ENCODE assay signal across 8 mouse cellular contexts in the genomic region with DNA sequence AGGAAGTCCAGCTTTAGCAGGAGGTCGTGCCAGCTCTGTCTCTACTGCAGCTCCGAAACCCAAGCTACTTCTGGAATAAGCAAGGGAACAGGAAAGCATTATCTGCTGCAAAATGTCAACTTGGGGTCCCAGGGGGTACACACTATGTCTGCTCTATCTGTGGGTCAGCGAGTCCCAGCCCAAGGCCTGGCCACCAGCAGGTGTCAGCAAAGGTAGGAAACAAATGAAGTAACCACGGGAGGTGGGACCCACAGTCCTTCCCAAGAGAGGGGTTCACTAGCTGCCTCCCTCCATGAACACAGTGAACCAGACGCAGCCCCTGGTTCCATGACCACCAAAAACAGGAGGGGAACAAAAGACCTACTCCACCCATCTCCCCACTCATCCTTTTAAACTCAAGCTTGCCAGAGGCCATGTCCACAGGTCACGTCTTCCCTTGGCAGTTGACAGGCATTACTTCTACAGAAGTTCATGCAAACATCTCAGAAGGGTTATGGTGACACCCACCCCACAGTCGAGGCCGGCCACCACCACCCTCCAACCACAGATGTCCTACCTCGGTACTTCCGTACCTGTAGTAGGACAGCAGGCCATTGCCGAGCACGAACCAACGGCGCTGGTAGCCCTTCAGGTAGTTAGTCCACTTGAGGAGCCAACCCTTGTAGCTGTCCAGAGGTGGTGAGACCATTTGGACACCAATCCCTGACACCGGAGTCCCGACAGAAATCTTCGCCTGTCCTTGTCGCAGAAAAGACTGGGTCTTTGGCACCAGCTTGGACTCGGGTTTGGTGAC. TPM values are rescaled to one million over a fixed set of nuclear protein-coding genes. Genes with fewer than 3 reads are reported as not detected.
DNase-seq lines count a peak whose midpoint lies in the region; ATAC-seq and TF ChIP-seq lines count a peak whose summit lies in the region.

No protein-coding gene starts in this region.

- H3K9ac ChIP-seq in limb, embryonic 15.5 days = no peak overlapping the region

- peak overlapping the region; percentile 91 for H3K4me2 ChIP-seq in limb, embryonic 15.5 days

- H3K27me3 ChIP-seq in testis, adult 2 months (ENCODE audit: control insufficient read depth, insufficient read depth, low read length) = no peaks in the 10 kb centered on the region
- H3K27me3 ChIP-seq in limb, embryonic 15.5 days = peaks cover 19% of the 10 kb centered on the region

- TF ChIP-seq CTCF in gastrocnemius, adult 2 months (IDR thresholded peaks at IDR 0.05) = no peak
- TF ChIP-seq CTCF in testis, adult 2 months (IDR thresholded peaks at IDR 0.05; ENCODE audit: control insufficient read depth, insufficient read depth, insufficient replicate concordance, low read depth, low read length) = no peak

- DNase-seq in gastrocnemius, adult 2 months = peak; percentile 21
- no peak for DNase-seq in gastrocnemius, postnatal 14 days
- no peak for DNase-seq in testis, postnatal 10 days (ENCODE audit: low spot score)
- peak; percentile 21 for DNase-seq in testis, postnatal 14 days (ENCODE audit: low spot score)
- DNase-seq in adrenal gland, postnatal 14 days = no peak
- DNase-seq in adrenal gland, postnatal 25 days = no peak

- peaks cover 17% of the 10 kb centered on the region for H3K4me1 ChIP-seq in testis, adult 2 months (ENCODE audit: control insufficient read depth, insufficient read depth, low read length)
- peaks cover 11% of the 10 kb centered on the region for H3K4me1 ChIP-seq in limb, embryonic 15.5 days

- intact Hi-C loops in gastrocnemius, adult 2 months (cut with DNase I) = no loop called here
- intact Hi-C loops in gastrocnemius, postnatal 14 days (cut with DNase I; ENCODE audit: low total_unique reads) = no loop called here

- H3K4me3 ChIP-seq in gastrocnemius, adult 2 months = peak overlapping the region; percentile 79
- H3K4me3 ChIP-seq in testis, adult 2 months (ENCODE audit: control insufficient read depth, low read depth, low read length) = peak overlapping the region; percentile 95
- H3K4me3 ChIP-seq in limb, embryonic 15.5 days = peak overlapping the region; percentile 54; the same call in 1 of the 2 replicates

- H3K36me3 ChIP-seq in testis, adult 2 months (ENCODE audit: control insufficient read depth, insufficient read depth, low read length) = no peaks in the 10 kb centered on the region
- H3K36me3 ChIP-seq in limb, embryonic 15.5 days = no peaks in the 10 kb centered on the region

- peak overlapping the region; percentile 86 for H3K27ac ChIP-seq in gastrocnemius, adult 2 months
- H3K27ac ChIP-seq in testis, adult 2 months (ENCODE audit: control insufficient read depth, insufficient read depth, low read depth, low read length) = no peak overlapping the region
- no peak overlapping the region for H3K27ac ChIP-seq in limb, embryonic 15.5 days

- no peaks in the 10 kb centered on the region for H3K9me3 ChIP-seq in limb, embryonic 15.5 days

- TF ChIP-seq POLR2A in testis, adult 2 months (IDR thresholded peaks at IDR 0.05; ENCODE audit: control insufficient read depth, low read depth, low read length) = no peak

- ATAC-seq in limb, embryonic 15.5 days (ENCODE audit: insufficient number of reproducible peaks, low FRiP score, low TSS enrichment, low read depth) = no peak

- 72% methylated on average over 19 of the region's 19 CpGs for WGBS in limb, embryonic 15.5 days

RNA-seq across cellular contexts. Expression of a gene that starts 0.8 kb away (rescaled TPM):
- total RNA-seq in gastrocnemius, adult 2 months (2021) = 1 to 10 TPM in 1 of 2 experiments, under 1 TPM in 1; 0.71 to 1.3 TPM
- total RNA-seq in gastrocnemius, postnatal 14 days (2021) = under 1 TPM; 0.45 to 0.47 TPM
- 710 and 768 TPM in 2 replicates for polyA plus RNA-seq in testis, adult 2 months (2012; rRNA removed)
- polyA plus RNA-seq in limb, embryonic 15.5 days (2015; fragmentation: Nextera tagmentation; extraction: Ambion mirVana) = 0.77 and 0.78 TPM in 2 replicates
- total RNA-seq in adrenal gland, postnatal 14 days (2021) = 1.9 and 2.1 TPM in 2 replicates
- total RNA-seq in adrenal gland, postnatal 25 days (2021) = 1.1 and 2.6 TPM in 2 replicates

RNA-seq across cellular contexts. Expression of a gene that starts 32.0 kb away (rescaled TPM):
- total RNA-seq in gastrocnemius, adult 2 months (2021) = under 1 TPM; 0.10 to 0.31 TPM
- total RNA-seq in gastrocnemius, postnatal 14 days (2021) = under 1 TPM; 0.10 to 0.11 TPM
- polyA plus RNA-seq in testis, adult 2 months (2012; rRNA removed) = 48.4 and 56.7 TPM in 2 replicates
- 0.09 and 0.23 TPM in 2 replicates for polyA plus RNA-seq in limb, embryonic 15.5 days (2015; fragmentation: Nextera tagmentation; extraction: Ambion mirVana)
- total RNA-seq in adrenal gland, postnatal 14 days (2021) = 0.59 and 0.83 TPM in 2 replicates
- total RNA-seq in adrenal gland, postnatal 25 days (2021) = 0.33 and 0.82 TPM in 2 replicates

RNA-seq across cellular contexts. Expression of a gene that starts 32.2 kb away (rescaled TPM):
- total RNA-seq in gastrocnemius, adult 2 months (2021) = 10 to 100 TPM in 1 of 2 experiments, 1 to 10 TPM in 1; 8.8 to 14.7 TPM
- 1 to 10 TPM; 2.7 to 4.0 TPM for total RNA-seq in gastrocnemius, postnatal 14 days (2021)
- polyA plus RNA-seq in testis, adult 2 months (2012; rRNA removed) = 28.1 and 30.4 TPM in 2 replicates
- polyA plus RNA-seq in limb, embryonic 15.5 days (2015; fragmentation: Nextera tagmentation; extraction: Ambion mirVana) = 7.6 and 9.0 TPM in 2 replicates
- total RNA-seq in adrenal gland, postnatal 14 days (2021) = 4.3 and 5.2 TPM in 2 replicates
- 3.9 and 4.1 TPM in 2 replicates for total RNA-seq in adrenal gland, postnatal 25 days (2021)

RNA-seq across cellular contexts. Expression of a gene that starts 51.6 kb away (rescaled TPM):
- 10 to 100 TPM; 18.4 to 19.6 TPM for total RNA-seq in gastrocnemius, adult 2 months (2021)
- 10 to 100 TPM; 17.4 to 20.3 TPM for total RNA-seq in gastrocnemius, postnatal 14 days (2021)
- polyA plus RNA-seq in testis, adult 2 months (2012; rRNA removed) = 0.64 and 0.72 TPM in 2 replicates
- polyA plus RNA-seq in limb, embryonic 15.5 days (2015; fragmentation: Nextera tagmentation; extraction: Ambion mirVana) = 6.7 and 9.2 TPM in 2 replicates
- 3.4 and 5.4 TPM in 2 replicates for total RNA-seq in adrenal gland, postnatal 14 days (2021)
- total RNA-seq in adrenal gland, postnatal 25 days (2021) = 6.6 and 6.9 TPM in 2 replicates

Comparison
In these comparisons a context has a peak if more than half of its experiments do, and no peak if none do; other contexts are left out.
1. DNase-seq: peak in gastrocnemius, adult 2 months (single experiment) and testis, postnatal 14 days (single experiment); none in gastrocnemius, postnatal 14 days (single experiment), testis, postnatal 10 days (single experiment), adrenal gland, postnatal 14 days (single experiment) and adrenal gland, postnatal 25 days (single experiment).
2. Peak in every context shown above with its lines, with median percentiles within 50 percentile points of each other: H3K4me3 ChIP-seq.